ENCODE assay signal across 9 mouse cellular contexts in genomic region chr2:25157655-25158054, GRCm38 (mm10). TPM values are rescaled to one million over a fixed set of nuclear protein-coding genes. Genes with fewer than 3 reads are reported as not detected.
DNase-seq lines count a peak whose midpoint lies in the region; ATAC-seq and TF ChIP-seq lines count a peak whose summit lies in the region.
"Had no signal": no experiment of that assay in that cellular context is flagged by ENCODE, and none has a peak within 500 bp of the region (broad histone marks: within the 10 kb centered on the region; RNA-seq: fewer than 3 reads in every experiment).

No protein-coding gene starts in this region.

- H3K4me2 ChIP-seq in kidney, embryonic 16.5 days (replicated peaks; ENCODE audit: low read depth, low read length) = no peak overlapping the region
- H3K4me2 ChIP-seq: limb, embryonic 12.5 days had no signal

- ATAC-seq in kidney, embryonic 16.5 days (ENCODE audit: low FRiP score, low TSS enrichment) = no peak

- WGBS in kidney, embryonic 16.5 days = 58% methylated on average over 2 of the region's 2 CpGs

- H3K27me3 ChIP-seq in kidney, embryonic 16.5 days (ENCODE audit: insufficient read depth, low read length) = no peaks in the 10 kb centered on the region
- no peaks in the 10 kb centered on the region for H3K27me3 ChIP-seq in MEL (ENCODE audit: control insufficient read depth in 1 of 2, insufficient read depth in 2 of 2, low read length in 2 of 2)
- H3K27me3 ChIP-seq: limb, embryonic 12.5 days had no signal

- H3K4me1 ChIP-seq in kidney, embryonic 16.5 days (ENCODE audit: insufficient read depth, low read length) = peaks cover 3% of the 10 kb centered on the region; the same call in 1 of the 2 replicates
- H3K4me1 ChIP-seq in MEL (ENCODE audit: control insufficient read depth in 1 of 2, insufficient read depth in 2 of 2, low read length in 2 of 2) = peaks cover 2 to 3% of the 10 kb centered on the region in 2 experiments; a peak in 2 of 4 replicates

- H3K79me2 ChIP-seq in MEL (ENCODE audit: control insufficient read depth, insufficient read depth, low read length, poor library complexity) = no peaks in the 10 kb centered on the region

- H3K27ac ChIP-seq in kidney, embryonic 16.5 days (ENCODE audit: low read length) = no peak overlapping the region
- no peak overlapping the region for H3K27ac ChIP-seq in MEL (ENCODE audit: control insufficient read depth, low read depth, low read length)
- H3K27ac ChIP-seq: limb, embryonic 12.5 days had no signal

- DNase-seq in kidney, adult 9 months = peak; percentile 80
- DNase-seq in CD4-positive helper T cell, adult 2 months (ENCODE audit: low read depth, low spot score) = peak; percentile 70
- DNase-seq in MEL (ENCODE audit: low read depth, low spot score) = peak; percentile 88
- DNase-seq in induced T-regulatory cell, adult 2 months (ENCODE audit: low read depth) = peak; percentile 88
- DNase-seq in retina, postnatal 7 days (ENCODE audit: low read depth, low spot score) = peak; percentile 45
- DNase-seq in urinary bladder, adult 18-20 months (ENCODE audit: low spot score in 2 of 2) = no peak
- DNase-seq in frontal cortex, postnatal 14 days (ENCODE audit: low spot score in 2 of 2) = no peak

- no peak overlapping the region for H3K4me3 ChIP-seq in kidney, embryonic 16.5 days (ENCODE audit: low read length)
- H3K4me3 ChIP-seq in MEL (ENCODE audit: control insufficient read depth in 1 of 2, insufficient read depth in 1 of 2, low read depth in 2 of 2, low read length in 2 of 2) = no peak overlapping the region
- H3K4me3 ChIP-seq: limb, embryonic 12.5 days had no signal

- no peaks in the 10 kb centered on the region for H3K36me3 ChIP-seq in kidney, embryonic 16.5 days (ENCODE audit: insufficient read depth, low read length)
- H3K36me3 ChIP-seq in MEL (ENCODE audit: control insufficient read depth in 1 of 2, insufficient read depth in 2 of 2, low read length in 2 of 2) = peaks cover 0 to 2% of the 10 kb centered on the region in 2 experiments; a peak in 1 of 4 replicates
- H3K36me3 ChIP-seq: limb, embryonic 12.5 days had no signal

- TF ChIP-seq POLR2A in MEL (IDR thresholded peaks at IDR 0.05; ENCODE audit: control insufficient read depth in 1 of 2, insufficient read depth in 1 of 2, low read depth in 1 of 2, low read length in 2 of 2, poor library complexity in 1 of 2) = no peak

- no peaks in the 10 kb centered on the region; the same call in 1 of the 2 replicates for H3K9me3 ChIP-seq in kidney, embryonic 16.5 days (ENCODE audit: low read length)
- H3K9me3 ChIP-seq in MEL (replicated peaks; ENCODE audit: insufficient read depth, low read length) = no peaks in the 10 kb centered on the region
- H3K9me3 ChIP-seq: limb, embryonic 12.5 days had no signal

- no peak overlapping the region for H3K9ac ChIP-seq in kidney, embryonic 16.5 days (replicated peaks; ENCODE audit: low read length)
- no peak overlapping the region for H3K9ac ChIP-seq in MEL (ENCODE audit: control insufficient read depth, low read depth, low read length, poor library complexity, severe bottlenecking)
- H3K9ac ChIP-seq: limb, embryonic 12.5 days had no signal

- TF ChIP-seq CTCF in MEL (IDR thresholded peaks at IDR 0.05 in 2 of 3, conservative IDR thresholded peaks at IDR 0.05 in 1 of 3; ENCODE audit: control insufficient read depth in 1 of 3, insufficient read depth in 1 of 3, low read depth in 2 of 3, low read length in 3 of 3, poor library complexity in 1 of 3, severe bottlenecking in 1 of 3) = peak in 2 of 3 experiments; percentile 76 to 94; a peak in 4 of 6 replicates

- peak; percentile 60 for TF ChIP-seq RAD21 in MEL (IDR thresholded peaks at IDR 0.05; ENCODE audit: low read depth, low read length)

- TF ChIP-seq EP300 in MEL (IDR thresholded peaks at IDR 0.05; ENCODE audit: low read depth in 1 of 2, low read length in 2 of 2) = no peak

TF ChIP-seq in MEL, 35 proteins besides CTCF, POLR2A, EP300 and RAD21:
- no peak for TF ChIP-seq POLR2AphosphoS5 (IDR thresholded peaks at IDR 0.05; ENCODE audit: borderline replicate concordance, low read depth, low read length)
- no peak for TF ChIP-seq NRF1 (IDR thresholded peaks at IDR 0.05; ENCODE audit: insufficient read depth, low read depth, low read length, poor library complexity, severe bottlenecking)
- TF ChIP-seq TBP (IDR thresholded peaks at IDR 0.05; ENCODE audit: low read depth, low read length) = no peak
- TF ChIP-seq SMC3 (IDR thresholded peaks at IDR 0.05; ENCODE audit: low read depth, low read length) = peak; percentile 72
- no peak for TF ChIP-seq CHD1 (IDR thresholded peaks at IDR 0.05; ENCODE audit: low read depth, low read length)
- TF ChIP-seq MAFK (IDR thresholded peaks at IDR 0.05; ENCODE audit: borderline replicate concordance, low read depth, low read length) = no peak
- no peak for TF ChIP-seq MAZ (IDR thresholded peaks at IDR 0.05; ENCODE audit: low read depth, low read length)
- TF ChIP-seq GABPA (IDR thresholded peaks at IDR 0.05; ENCODE audit: low read depth, low read length) = no peak
- peak; percentile 75; the same call in 1 of the 2 replicates for TF ChIP-seq MYC (IDR thresholded peaks at IDR 0.05; ENCODE audit: low read depth, low read length)
- TF ChIP-seq MYB (IDR thresholded peaks at IDR 0.05; ENCODE audit: low read depth, low read length) = no peak
- no peak for TF ChIP-seq UBTF (IDR thresholded peaks at IDR 0.05; ENCODE audit: borderline replicate concordance, insufficient read depth, low read depth, low read length)
- TF ChIP-seq ZC3H11A (IDR thresholded peaks at IDR 0.05; ENCODE audit: low read depth, low read length) = peak; percentile 51
- peak; percentile 39; the same call in 1 of the 2 replicates for TF ChIP-seq SIN3A (IDR thresholded peaks at IDR 0.05; ENCODE audit: low read length)
- 0 out of 2 replicates have a peak, but pooled peaks have one; percentile 19 for TF ChIP-seq NELFE (IDR thresholded peaks at IDR 0.05; ENCODE audit: low read depth, low read length)
- TF ChIP-seq JUND (IDR thresholded peaks at IDR 0.05; ENCODE audit: low read depth, low read length) = 0 out of 2 replicates have a peak, but pooled peaks have one; percentile 9
- no peak for TF ChIP-seq USF2 (IDR thresholded peaks at IDR 0.05; ENCODE audit: borderline replicate concordance in 1 of 2, insufficient read depth in 1 of 2, low read depth in 1 of 2, low read length in 2 of 2)
- no peak for TF ChIP-seq POLR2AphosphoS2 (IDR thresholded peaks at IDR 0.05; ENCODE audit: low read length)
- 0 out of 2 replicates have a peak, but pooled peaks have one; percentile 21 for TF ChIP-seq MAX (IDR thresholded peaks at IDR 0.05; ENCODE audit: low read length)
- TF ChIP-seq MXI1 (IDR thresholded peaks at IDR 0.05; ENCODE audit: low read depth, low read length) = peak; percentile 35; the same call in 1 of the 2 replicates
- TF ChIP-seq ZMIZ1 (IDR thresholded peaks at IDR 0.05; ENCODE audit: low read depth, low read length) = no peak
- TF ChIP-seq TAL1 (IDR thresholded peaks at IDR 0.05; ENCODE audit: low read length) = no peak
- TF ChIP-seq ZKSCAN1 (IDR thresholded peaks at IDR 0.05; ENCODE audit: low read depth, low read length) = no peak
- TF ChIP-seq USF1 (IDR thresholded peaks at IDR 0.05; ENCODE audit: low read depth, low read length) = peak; percentile 66
TF ChIP-seq in MEL: peak in this region for 9.

RNA-seq across cellular contexts. Expression of gene Nrarp, which starts 22.9 kb away (rescaled TPM):
- 18.4 and 18.8 TPM in 2 replicates for polyA plus RNA-seq in kidney, embryonic 16.5 days (2015; fragmentation: Nextera tagmentation; extraction: Ambion mirVana)
- total RNA-seq in MEL (2012; rRNA removed) = 6.3 and 6.5 TPM in 2 replicates
- polyA plus RNA-seq in MEL (2012; ENCODE audit: insufficient read depth in 1 of 2, insufficient read length in 2 of 2, low read depth in 1 of 2, low replicate concordance in 2 of 2, missing spikeins in 1 of 2) = 10 to 100 TPM in 1 of 2 experiments, not detected in 1; 12.3 TPM

RNA-seq across cellular contexts. Expression of gene Tor4a, which starts 39.0 kb away (rescaled TPM):
- 16.0 and 16.8 TPM in 2 replicates for polyA plus RNA-seq in kidney, embryonic 16.5 days (2015; fragmentation: Nextera tagmentation; extraction: Ambion mirVana)
- total RNA-seq in MEL (2012; rRNA removed) = 7.6 and 9.1 TPM in 2 replicates
- 10 to 100 TPM in 1 of 2 experiments, not detected in 1; 13.7 TPM for polyA plus RNA-seq in MEL (2012; ENCODE audit: insufficient read depth in 1 of 2, insufficient read length in 2 of 2, low read depth in 1 of 2, low replicate concordance in 2 of 2, missing spikeins in 1 of 2)

RNA-seq across cellular contexts. Expression of gene Nelfb, which starts 53.6 kb away (rescaled TPM):
- polyA plus RNA-seq in kidney, embryonic 16.5 days (2015; fragmentation: Nextera tagmentation; extraction: Ambion mirVana) = 131 and 138 TPM in 2 replicates
- 62.9 and 63.1 TPM in 2 replicates for total RNA-seq in MEL (2012; rRNA removed)
- 10 to 100 TPM in 1 of 2 experiments, not detected in 1; 83.5 TPM for polyA plus RNA-seq in MEL (2012; ENCODE audit: insufficient read depth in 1 of 2, insufficient read length in 2 of 2, low read depth in 1 of 2, low replicate concordance in 2 of 2, missing spikeins in 1 of 2)

RNA-seq across cellular contexts. Expression of gene Stpg3, which starts 56.8 kb away (rescaled TPM):
- 0.54 and 0.82 TPM in 2 replicates for polyA plus RNA-seq in kidney, embryonic 16.5 days (2015; fragmentation: Nextera tagmentation; extraction: Ambion mirVana)
- not detected in 2 replicates for total RNA-seq in MEL (2012; rRNA removed)
- polyA plus RNA-seq in MEL (2012; ENCODE audit: insufficient read depth in 1 of 2, insufficient read length in 2 of 2, low read depth in 1 of 2, low replicate concordance in 2 of 2, missing spikeins in 1 of 2) = under 1 TPM in 1 of 2 experiments, not detected in 1; 0.07 TPM
- polyA plus RNA-seq: limb, embryonic 12.5 days had no signal

Comparison
In these comparisons a context has a peak if more than half of its experiments do, and no peak if none do; other contexts are left out.
1. DNase-seq: peak in kidney, adult 9 months (single experiment), CD4-positive helper T cell, adult 2 months (single experiment), MEL (single experiment), induced T-regulatory cell, adult 2 months (single experiment) and retina, postnatal 7 days (single experiment); none in urinary bladder, adult 18-20 months (0 of 2) and frontal cortex, postnatal 14 days (0 of 2).